ENCODE assay signal across 13 mouse cellular contexts in the genomic region with DNA sequence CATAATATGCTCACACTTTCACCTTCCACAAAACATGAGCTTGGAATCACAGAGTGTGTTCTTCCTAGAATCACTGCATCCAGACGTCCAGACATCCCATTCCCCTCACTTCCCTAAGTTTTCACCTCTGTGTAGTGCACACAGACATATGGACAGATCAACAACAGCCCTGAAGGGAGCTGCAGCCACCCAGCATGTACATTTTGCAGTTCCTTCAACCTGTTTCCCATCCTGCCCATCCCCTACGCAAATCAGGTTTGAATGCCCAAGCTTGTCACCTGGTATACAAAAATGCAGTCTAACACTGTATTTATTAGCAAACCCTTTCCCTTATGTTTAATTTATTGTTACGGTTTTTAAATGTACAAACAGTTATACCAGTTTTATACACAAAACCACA.
DNase-seq lines count a peak whose midpoint lies in the region; ATAC-seq and TF ChIP-seq lines count a peak whose summit lies in the region.
"Had no signal": no experiment of that assay in that cellular context is flagged by ENCODE, and none has a peak within 500 bp of the region (broad histone marks: within the 10 kb centered on the region; RNA-seq: fewer than 3 reads in every experiment).

No protein-coding gene starts in this region.

- no peak for TF ChIP-seq CTCF in left cerebral cortex, adult 2 months (IDR thresholded peaks at IDR 0.05)

- H3K4me3 ChIP-seq in left cerebral cortex, adult 2 months: peak overlapping the region; percentile 42
- no peak overlapping the region for H3K4me3 ChIP-seq in forebrain, embryonic 15.5 days
- H3K4me3 ChIP-seq in hindbrain, embryonic 13.5 days: no peak overlapping the region
- H3K4me3 ChIP-seq in midbrain, embryonic 15.5 days: no peak overlapping the region

- H3K36me3 ChIP-seq in forebrain, embryonic 15.5 days: no peaks in the 10 kb centered on the region
- H3K36me3 ChIP-seq in hindbrain, embryonic 13.5 days: no peaks in the 10 kb centered on the region
- no peaks in the 10 kb centered on the region for H3K36me3 ChIP-seq in midbrain, embryonic 15.5 days (replicated peaks)
- H3K36me3 ChIP-seq: heart, embryonic 15.5 days had no signal

- DNase-seq in left cerebral cortex, adult 2 months (ENCODE audit: extremely low spot score in 1 of 2, low spot score in 2 of 2): no peak
- no peak for DNase-seq in left cerebral cortex, adult 8-10 months (ENCODE audit: low spot score in 2 of 2)
- DNase-seq in urinary bladder, postnatal 10 days (ENCODE audit: low spot score): no peak
- no peak for DNase-seq in cerebellum, adult 11 months
- DNase-seq in urinary bladder, postnatal 14 days (ENCODE audit: low spot score): no peak
- DNase-seq: thymus, postnatal 14 days had no signal

- H3K4me1 ChIP-seq in forebrain, embryonic 15.5 days: peaks cover 14% of the 10 kb centered on the region
- H3K4me1 ChIP-seq in hindbrain, embryonic 13.5 days (replicated peaks): no peaks in the 10 kb centered on the region
- H3K4me1 ChIP-seq in midbrain, embryonic 15.5 days: no peaks in the 10 kb centered on the region; the same call in 1 of the 2 replicates
- H3K4me1 ChIP-seq: heart, embryonic 15.5 days had no signal

- ATAC-seq in forebrain, embryonic 15.5 days (replicated peaks): peak; percentile 68
- peak; percentile 44 for ATAC-seq in hindbrain, embryonic 13.5 days (ENCODE audit: low FRiP score)
- ATAC-seq in midbrain, embryonic 15.5 days (replicated peaks): peak; percentile 72
- ATAC-seq: CD4-positive, CD25-positive, alpha-beta regulatory T cell, adult 4 months had no signal

- WGBS in forebrain, embryonic 15.5 days: 34% methylated on average over 3 of the region's 3 CpGs
- WGBS in hindbrain, embryonic 13.5 days: 57% methylated on average over 3 of the region's 3 CpGs
- WGBS in midbrain, embryonic 15.5 days: 48% methylated on average over 3 of the region's 3 CpGs

- no peak overlapping the region for H3K27ac ChIP-seq in left cerebral cortex, adult 2 months
- H3K27ac ChIP-seq in forebrain, embryonic 15.5 days (replicated peaks): peak overlapping the region; percentile 25
- no peak overlapping the region for H3K27ac ChIP-seq in hindbrain, embryonic 13.5 days
- H3K27ac ChIP-seq in midbrain, embryonic 15.5 days: no peak overlapping the region
- H3K27ac ChIP-seq: heart, embryonic 15.5 days; kidney, postnatal 0 days; stomach, postnatal 0 days had no signal

- no peaks in the 10 kb centered on the region for H3K9me3 ChIP-seq in forebrain, embryonic 15.5 days
- H3K9me3 ChIP-seq in hindbrain, embryonic 13.5 days: 0 out of 2 replicates have a peak, but pooled peaks cover 3% of the 10 kb centered on the region
- H3K9me3 ChIP-seq in midbrain, embryonic 15.5 days: no peaks in the 10 kb centered on the region
- H3K9me3 ChIP-seq: heart, embryonic 15.5 days had no signal

- 0 out of 2 replicates have a peak overlapping the region, but pooled peaks have one; percentile 4 for H3K9ac ChIP-seq in forebrain, embryonic 15.5 days (replicated peaks)
- no peak overlapping the region for H3K9ac ChIP-seq in hindbrain, embryonic 13.5 days
- no peak overlapping the region for H3K9ac ChIP-seq in midbrain, embryonic 15.5 days
- H3K9ac ChIP-seq: heart, embryonic 15.5 days had no signal

- H3K4me2 ChIP-seq in forebrain, embryonic 15.5 days (replicated peaks): peak overlapping the region; percentile 47
- no peak overlapping the region for H3K4me2 ChIP-seq in hindbrain, embryonic 13.5 days
- peak overlapping the region; percentile 47 for H3K4me2 ChIP-seq in midbrain, embryonic 15.5 days

- no peaks in the 10 kb centered on the region for H3K27me3 ChIP-seq in forebrain, embryonic 15.5 days
- H3K27me3 ChIP-seq in hindbrain, embryonic 13.5 days: peaks cover 12% of the 10 kb centered on the region
- no peaks in the 10 kb centered on the region for H3K27me3 ChIP-seq in midbrain, embryonic 15.5 days (replicated peaks)

- intact Hi-C loops in left cerebral cortex, adult 2 months (cut with DNase I): loop anchor here (2.0 to 10.0 kb wide), 8 partner anchors 179 to 1571 kb away; no protein-coding TSS in a partner anchor
